Mouse (Mus musculus) heart, embryonic 16.5 days (tissue): ENCODE measurements around the gene Klra4. TPM values are rescaled to one million over a fixed set of nuclear protein-coding genes. Genes with fewer than 3 reads are reported as not detected.
"Not testable (repeated sequence)": the region's sequence is repeated elsewhere in the genome, so short reads cannot be mapped to it uniquely, and the experiment has no call there.

Source experiments
- ATAC-seq: fragments of 200-750 bp; cut with Nextera tagmentation; replicated peaks from 2 replicates; pipeline ENCODE4 v1.8.0; 2017; ENCODE audit warnings: moderate number of reproducible peaks; ENCODE audit not compliant: insufficient read depth, low FRiP score; ENCODE audit errors: extremely low read depth
- H3K27ac ChIP-seq: fragments of 300-500 bp; sonication (generic); 2 replicates; pipeline ENCODE4 v1.5.1; 2014; ENCODE audit warnings: mild to moderate bottlenecking, low read length, control low read depth, moderate library complexity
- H3K27me3 ChIP-seq: fragments of 300-500 bp; sonication (generic); 2 replicates; pipeline ENCODE4 v1.6.1; 2014; ENCODE audit warnings: low read length, mixed read lengths; ENCODE audit not compliant: control insufficient read depth, insufficient read depth
- H3K36me3 ChIP-seq: fragments of 300-500 bp; sonication (generic); 2 replicates; pipeline ENCODE4 v1.6.1; 2014; ENCODE audit not compliant: control insufficient read depth, insufficient read depth
- H3K4me1 ChIP-seq: fragments of 300-500 bp; sonication (generic); 2 replicates; pipeline ENCODE4 v1.6.1; 2014; ENCODE audit warnings: low read length, mixed read lengths; ENCODE audit not compliant: control insufficient read depth, insufficient read depth
- H3K4me2 ChIP-seq: fragments of 300-500 bp; sonication (generic); 2 replicates; pipeline ENCODE4 v1.6.1; 2014; ENCODE audit warnings: low read depth, mild to moderate bottlenecking, control low read depth, low read length
- H3K4me3 ChIP-seq: fragments of 300-500 bp; sonication (generic); 2 replicates; pipeline ENCODE4 v1.5.1; 2014; ENCODE audit warnings: mild to moderate bottlenecking, control low read depth, low read length
- H3K9ac ChIP-seq: fragments of 300-500 bp; sonication (generic); 2 replicates; pipeline ENCODE4 v1.6.1; 2014; ENCODE audit warnings: low read length, control low read depth
- H3K9me3 ChIP-seq: fragments of 300-500 bp; sonication (generic); replicated peaks from 2 replicates; pipeline ENCODE4 v1.6.1; 2016; ENCODE audit warnings: low read length; ENCODE audit not compliant: control insufficient read depth
- WGBS: fragments of 180-500 bp; shearing (Covaris S2); extraction: QIAGEN DNeasy Blood & Tissue Kit; methylation state at CpG from one replicate; pipeline ENCODE4 v1.1.7; 2014; 5-methylcytosine and 5-hydroxymethylcytosine counted together
- polyA plus RNA-seq: library from polyadenylated mRNA; unstranded; fragments of >200 nt; fragmentation: Nextera tagmentation; extraction: Ambion mirVana; gene quantifications from 2 replicates; pipeline ENCODE4 v1.2.1, GENCODE M21; 2015

Klra4 gene
- polyA plus RNA-seq = not detected in 2 replicates

DNA sequence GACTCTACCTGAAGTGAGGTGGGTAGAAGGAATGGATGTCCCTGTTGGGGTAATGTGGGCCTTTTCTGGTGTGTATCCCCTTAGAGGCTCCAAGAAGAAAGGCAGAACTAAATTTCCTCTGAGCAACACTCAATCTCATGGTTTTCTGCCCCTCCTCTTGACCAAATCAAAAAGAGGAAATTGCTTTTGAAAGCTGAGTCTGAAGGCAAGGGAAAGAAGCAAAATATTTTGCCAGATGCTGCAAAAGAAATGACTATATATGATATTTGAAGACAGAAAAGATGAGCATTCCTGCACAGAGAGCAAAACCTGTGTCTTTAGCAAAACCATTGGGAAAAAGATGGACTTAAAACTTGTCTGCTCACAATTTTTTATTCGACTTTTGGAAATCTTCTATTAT lies at the start of gene Klra4:
Gene Klra4, minus strand, starts transcription at position 101 of the 400 bp plus-strand sequence.
- not testable (repeated sequence) for H3K9me3 ChIP-seq, H3K4me3 ChIP-seq, H3K36me3 ChIP-seq, ATAC-seq, H3K4me1 ChIP-seq, H3K4me2 ChIP-seq, H3K9ac ChIP-seq, H3K27me3 ChIP-seq, H3K27ac ChIP-seq
- WGBS = 44% methylated on average over 1 of the region's 1 CpGs

DNA sequence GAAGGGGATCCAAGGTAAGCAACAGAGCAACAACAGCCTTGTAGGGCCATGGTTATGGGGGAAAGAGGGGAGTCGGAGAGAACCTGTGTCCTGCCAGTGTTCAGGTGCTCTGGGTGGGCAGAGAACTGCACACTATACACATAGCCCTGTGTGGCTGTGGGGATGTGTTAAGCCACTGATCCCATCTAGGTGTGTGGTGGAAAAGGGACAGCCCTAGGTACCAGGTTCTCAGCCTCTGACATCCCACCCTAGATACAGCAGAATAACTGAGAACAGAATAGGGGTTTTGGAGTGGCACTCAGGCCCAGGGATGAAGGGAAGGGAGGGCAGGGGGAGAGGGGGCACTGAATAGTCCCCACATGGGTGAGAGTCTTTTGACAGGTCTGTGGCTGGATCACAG lies 43.4 kb upstream of the Klra4 start:
- 87% methylated on average over 1 of the region's 1 CpGs for WGBS
- Histone ChIP-seq H3K9ac (no peak overlapping the region), H3K4me2 (no peak overlapping the region), H3K36me3 (no peaks in the 10 kb centered on the region), H3K27me3 (no peaks in the 10 kb centered on the region), H3K4me3 (no peak overlapping the region), H3K9me3 (0 out of 2 replicates have a peak, but pooled peaks cover 3% of the 10 kb centered on the region), H3K27ac (no peak overlapping the region), H3K4me1 (no peaks in the 10 kb centered on the region)
- no peak for ATAC-seq

DNA sequence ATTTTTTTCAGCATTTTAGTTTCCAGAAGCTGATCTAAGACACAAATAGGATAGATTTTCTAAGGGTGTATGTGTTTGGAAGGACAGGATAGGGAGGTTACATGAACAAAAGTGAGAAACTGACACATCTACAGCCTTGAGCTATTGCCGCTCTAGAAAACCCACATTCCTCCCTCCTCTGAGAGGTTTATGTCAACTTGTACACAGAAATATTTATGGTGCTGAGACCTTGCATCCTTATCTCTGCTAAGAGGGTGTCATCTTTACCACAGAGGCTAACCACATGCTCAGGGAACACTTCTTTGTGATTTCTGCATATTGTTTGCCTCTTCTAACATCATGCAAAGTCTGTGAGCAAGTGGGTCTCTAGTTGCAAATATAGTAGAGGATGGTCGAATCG lies 35.7 kb upstream of the Klra4 start:
- not testable (repeated sequence) for H3K9me3 ChIP-seq, H3K9ac ChIP-seq, ATAC-seq, H3K4me1 ChIP-seq, H3K27me3 ChIP-seq, H3K27ac ChIP-seq, H3K4me2 ChIP-seq, H3K4me3 ChIP-seq, H3K36me3 ChIP-seq
- 78% methylated on average over 3 of the region's 3 CpGs for WGBS

DNA sequence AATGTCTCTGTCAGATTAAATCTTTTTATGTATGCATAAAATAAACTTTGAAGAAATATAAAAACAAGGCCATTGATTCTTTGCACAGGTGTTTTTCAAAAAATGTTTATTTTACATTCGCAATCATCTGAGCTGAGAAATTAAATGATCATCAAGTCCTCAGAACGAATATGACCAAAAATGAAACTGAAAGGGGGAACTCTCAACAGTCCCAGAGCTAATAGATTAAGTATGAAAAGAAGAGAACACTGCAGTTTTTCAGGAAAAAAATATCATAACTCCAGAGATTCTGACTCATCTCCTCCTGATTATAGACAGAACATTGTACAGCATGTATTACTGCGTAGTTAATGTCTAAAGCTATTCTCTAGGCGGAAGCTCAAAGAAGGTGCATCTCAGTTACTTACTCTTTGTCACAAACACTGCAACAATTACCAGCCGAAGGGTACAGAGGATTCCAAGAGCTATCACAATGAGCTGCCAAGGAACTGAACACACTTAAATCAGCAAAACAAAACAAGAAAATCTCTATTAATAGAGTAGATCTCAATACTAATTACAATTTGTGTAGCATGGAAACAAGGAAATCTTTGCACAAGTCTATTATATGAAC lies 25.4 kb upstream of the Klra4 start:
- Histone ChIP-seq H3K9ac (no peak overlapping the region), H3K36me3 (no peaks in the 10 kb centered on the region), H3K9me3 (no peaks in the 10 kb centered on the region), H3K27me3 (no peaks in the 10 kb centered on the region), H3K4me2 (no peak overlapping the region), H3K4me3 (no peak overlapping the region), H3K4me1 (no peaks in the 10 kb centered on the region), H3K27ac (no peak overlapping the region)
- WGBS = 72% methylated on average over 5 of the region's 5 CpGs
- no peak for ATAC-seq

DNA sequence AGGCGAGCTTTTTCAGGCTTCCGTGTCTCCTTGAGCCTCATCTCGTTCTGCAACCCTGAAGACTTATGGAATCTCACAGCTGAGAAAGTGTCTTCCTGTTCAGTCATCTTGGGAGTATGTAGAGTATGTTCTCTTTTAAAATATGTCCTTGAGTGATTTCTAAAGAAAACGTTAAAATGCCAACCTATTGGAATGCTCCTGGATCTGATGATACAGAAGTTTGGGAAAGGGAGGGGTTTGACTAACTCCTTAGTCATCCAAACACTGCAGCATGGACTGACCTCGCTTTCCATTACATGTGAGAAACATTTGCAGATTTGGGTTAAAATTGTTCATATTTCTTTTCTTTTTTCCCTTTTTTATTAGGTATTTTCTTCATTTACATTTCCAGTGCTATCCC lies 1.9 kb downstream of the Klra4 start:
- Histone ChIP-seq H3K27me3 (no peaks in the 10 kb centered on the region), H3K4me1 (no peaks in the 10 kb centered on the region), H3K9me3 (no peaks in the 10 kb centered on the region), H3K27ac (no peak overlapping the region), H3K4me3 (no peak overlapping the region), H3K4me2 (no peak overlapping the region), H3K9ac (no peak overlapping the region), H3K36me3 (no peaks in the 10 kb centered on the region)
- 56% methylated on average over 5 of the region's 5 CpGs for WGBS
- ATAC-seq = no peak

DNA sequence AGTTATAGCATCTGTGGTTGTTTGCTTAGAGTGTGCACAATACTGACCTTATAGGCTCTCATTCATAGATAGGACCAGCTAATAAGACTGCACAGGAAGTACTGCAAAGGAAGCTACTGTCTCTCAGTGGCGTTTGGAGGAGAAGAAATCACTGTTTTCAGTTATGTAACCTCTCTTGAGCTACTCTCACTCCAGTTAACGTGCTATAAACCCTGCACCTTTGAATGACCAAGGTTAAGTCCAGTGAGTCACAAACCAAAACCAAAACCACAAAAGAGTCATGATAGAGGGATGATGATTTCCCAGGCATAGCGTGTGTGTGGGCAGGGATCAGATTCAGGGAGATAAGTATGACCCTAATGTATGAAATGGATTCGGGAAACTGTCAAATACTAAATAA lies 31.9 kb downstream of the Klra4 start:
- not testable (repeated sequence) for H3K9ac ChIP-seq, H3K27me3 ChIP-seq, H3K27ac ChIP-seq, H3K36me3 ChIP-seq, H3K4me1 ChIP-seq, ATAC-seq, H3K4me3 ChIP-seq, H3K4me2 ChIP-seq, H3K9me3 ChIP-seq
- WGBS = 54% methylated on average over 4 of the region's 4 CpGs

DNA sequence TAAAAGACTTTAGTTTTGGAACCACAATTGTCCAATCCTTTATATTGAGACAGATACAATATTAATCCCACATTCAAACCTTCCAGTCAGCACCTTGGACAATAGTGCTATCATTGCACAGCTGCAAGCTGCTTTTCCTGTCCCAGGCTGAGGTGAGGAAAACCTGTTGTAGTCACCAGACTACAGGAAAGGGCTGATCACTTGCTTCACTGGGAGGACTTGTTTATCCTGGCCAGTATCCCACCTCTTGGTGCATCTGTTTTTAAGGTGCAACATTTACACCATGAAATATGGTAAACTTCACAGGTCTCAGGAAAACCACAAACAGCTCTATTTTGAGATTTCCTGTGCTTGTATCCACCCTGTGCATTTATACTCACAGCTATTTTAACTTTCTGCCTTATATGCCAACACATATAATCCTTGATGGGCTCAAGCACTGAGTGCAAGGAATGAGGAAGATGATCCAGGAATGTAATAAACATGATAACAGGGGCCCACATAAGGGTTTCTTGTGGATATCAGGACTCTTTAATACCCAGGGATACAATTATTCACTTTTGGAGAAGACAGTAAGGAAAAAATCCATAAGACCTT lies 35.5 kb downstream of the Klra4 start:
- not testable (repeated sequence) for H3K9ac ChIP-seq, ATAC-seq, H3K4me2 ChIP-seq, H3K9me3 ChIP-seq, H3K4me1 ChIP-seq, H3K4me3 ChIP-seq, H3K27me3 ChIP-seq, H3K27ac ChIP-seq, H3K36me3 ChIP-seq

DNA sequence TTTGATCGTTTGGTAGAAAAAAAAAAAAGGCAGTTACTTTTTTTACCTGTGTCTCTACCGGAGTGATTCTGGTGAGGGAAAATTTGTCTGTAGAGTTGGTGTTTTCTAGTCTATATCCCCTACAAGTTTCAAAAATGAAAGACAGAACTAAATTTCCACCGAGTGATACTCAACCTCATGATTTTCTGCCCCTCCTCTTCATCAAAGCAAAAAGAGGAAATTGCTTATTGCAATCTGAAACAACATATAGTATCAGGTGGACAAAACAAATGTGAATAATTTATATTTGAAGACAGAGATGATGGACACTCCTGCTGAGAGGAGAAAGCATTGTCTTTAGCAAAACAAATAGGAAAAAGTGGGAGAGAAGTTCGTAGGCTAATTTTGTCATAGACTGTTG lies 40.2 kb downstream of the Klra4 start, which contains the start of gene Klra6:
Gene Klra6, minus strand, starts transcription at position 101 of the 400 bp plus-strand sequence.
- H3K9me3 ChIP-seq = no peaks in the 10 kb centered on the region
- no peaks in the 10 kb centered on the region for H3K27me3 ChIP-seq
- WGBS = 65% methylated on average over 4 of the region's 4 CpGs
- no peak within 1 kb of the TSS for H3K4me2 ChIP-seq
- H3K27ac ChIP-seq = no peak within 1 kb of the TSS
- no peaks in the 10 kb centered on the region for H3K4me1 ChIP-seq
- ATAC-seq = no peak
- H3K9ac ChIP-seq = no peak within 1 kb of the TSS
- no peaks in the 10 kb centered on the region for H3K36me3 ChIP-seq
- H3K4me3 ChIP-seq = no peak within 1 kb of the TSS
